ENCODE assay signal across 8 mouse cellular contexts in the genomic region with DNA sequence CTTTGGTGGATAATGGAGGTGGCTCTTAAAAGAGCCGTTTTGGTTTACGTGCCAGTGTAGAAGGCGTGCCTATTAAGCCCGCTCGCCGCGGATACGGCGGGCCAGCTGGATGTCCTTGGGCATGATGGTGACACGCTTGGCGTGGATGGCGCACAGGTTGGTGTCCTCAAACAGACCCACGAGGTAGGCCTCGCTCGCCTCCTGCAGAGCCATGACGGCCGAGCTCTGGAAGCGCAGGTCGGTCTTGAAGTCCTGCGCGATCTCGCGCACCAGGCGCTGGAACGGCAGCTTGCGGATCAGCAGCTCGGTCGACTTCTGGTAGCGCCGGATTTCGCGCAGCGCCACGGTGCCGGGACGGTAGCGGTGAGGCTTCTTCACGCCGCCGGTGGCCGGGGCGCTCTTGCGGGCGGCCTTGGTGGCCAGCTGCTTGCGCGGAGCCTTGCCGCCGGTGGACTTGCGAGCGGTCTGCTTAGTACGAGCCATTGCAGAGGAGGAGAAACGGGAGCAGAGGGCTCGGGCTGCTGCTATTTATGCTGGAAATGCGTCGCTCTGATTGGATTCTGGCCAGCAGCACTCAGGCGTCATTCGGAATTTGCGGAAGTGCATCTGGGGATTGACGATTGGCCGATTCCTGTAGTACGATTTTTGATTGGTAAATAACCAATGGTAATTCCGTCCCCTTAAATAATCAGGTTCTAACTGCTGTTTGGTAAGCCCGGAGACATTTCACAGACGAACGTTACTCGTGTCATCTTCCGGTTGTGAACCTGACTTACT. TPM values are rescaled to one million over a fixed set of nuclear protein-coding genes. Genes with fewer than 3 reads are reported as not detected.
DNase-seq lines count a peak whose midpoint lies in the region; ATAC-seq lines count a peak whose summit lies in the region.
"Not testable (repeated sequence)": the region's sequence is repeated elsewhere in the genome, so short reads cannot be mapped to it uniquely, and the experiment has no call there.

A gene (minus strand): TSS at position 487 of the 777 bp plus-strand sequence.

- under 1% methylated on average over 39 of the region's 67 CpGs for WGBS in hindbrain, embryonic 16.5 days
- WGBS in macrophage (ENCODE audit: missing documents) = 0% methylated on average over 23 of the region's 67 CpGs

- H3K27me3 ChIP-seq in hindbrain, embryonic 16.5 days (replicated peaks; ENCODE audit: control insufficient read depth, insufficient read depth, low read length) = not testable (repeated sequence)

- peak within 1 kb of the TSS; percentile 94 for H3K27ac ChIP-seq in hindbrain, embryonic 16.5 days (ENCODE audit: low read depth, low read length)
- peak within 1 kb of the TSS; percentile 91 for H3K27ac ChIP-seq in macrophage

- peak; percentile 95 for DNase-seq in T-cell, adult 2 months (ENCODE audit: low spot score)
- peak; percentile 83 to 94 for DNase-seq in cerebellum, postnatal 4 days (ENCODE audit: low spot score in 2 of 2)
- DNase-seq in gastrocnemius, adult 18-20 months (ENCODE audit: low spot score) = peak; percentile 91
- peak; percentile 85 to 92 for DNase-seq in left cerebral cortex, adult 18-20 months (ENCODE audit: low spot score in 2 of 2)
- DNase-seq in right cerebral cortex, adult 18-20 months = peak; percentile 93
- peak; percentile 64 for DNase-seq in urinary bladder, postnatal 10 days (ENCODE audit: low spot score)

- peak within 1 kb of the TSS; percentile 87 for H3K4me2 ChIP-seq in hindbrain, embryonic 16.5 days (ENCODE audit: low read length)

- H3K4me1 ChIP-seq in hindbrain, embryonic 16.5 days (ENCODE audit: control insufficient read depth, insufficient read depth, low read depth, low read length) = not testable (repeated sequence)

- H3K36me3 ChIP-seq in hindbrain, embryonic 16.5 days (ENCODE audit: control insufficient read depth, insufficient read depth, low read length); macrophage (ENCODE audit: inconsistent target): not testable (repeated sequence)

- H3K4me3 ChIP-seq in hindbrain, embryonic 16.5 days (ENCODE audit: low read length) = peak within 1 kb of the TSS; percentile 46
- peak within 1 kb of the TSS; percentile 15; the same call in 1 of the 2 replicates for H3K4me3 ChIP-seq in macrophage (ENCODE audit: inconsistent target)

- not testable (repeated sequence) for H3K79me2 ChIP-seq in macrophage (ENCODE audit: inconsistent target)

- H3K9ac ChIP-seq in hindbrain, embryonic 16.5 days (ENCODE audit: low read depth, low read length) = peak within 1 kb of the TSS; percentile 60

- H3K9me3 ChIP-seq in hindbrain, embryonic 16.5 days (ENCODE audit: control insufficient read depth, low read length) = not testable (repeated sequence)

- peak; percentile 97 for ATAC-seq in hindbrain, embryonic 16.5 days

RNA-seq across cellular contexts. Expression of the gene that starts here (rescaled TPM):
- 10 to 100 TPM; 11.6 to 12.3 TPM for total RNA-seq in gastrocnemius, adult 18-20 months (2021)
- polyA plus RNA-seq in hindbrain, embryonic 16.5 days (2015; fragmentation: Nextera tagmentation; extraction: Ambion mirVana) = 0.85 and 0.97 TPM in 2 replicates
- total RNA-seq in left cerebral cortex, adult 18-20 months (2021) = 10 to 100 TPM; 47.4 to 48.5 TPM
- total RNA-seq in macrophage (2018; cell fraction: chromatin; rRNA removed) = 10 to 100 TPM in 3 of 26 experiments, 1 to 10 TPM in 18, not detected in 5; 1.2 to 43.9 (median 5.4) TPM
- total RNA-seq in macrophage (2018; cell fraction: cytosol; rRNA removed) = 10 to 100 TPM in 18 of 26 experiments, 1 to 10 TPM in 8; 1.9 to 45.8 (median 15.7) TPM
- 10 to 100 TPM in 6 of 26 experiments, 1 to 10 TPM in 19, not detected in 1; 1.2 to 29.8 (median 4.3) TPM for total RNA-seq in macrophage (2018; cell fraction: nucleus; rRNA removed)
- 0.26 TPM in 1 of 3 replicates, not detected in the others for polyA plus RNA-seq in macrophage (2018)

Comparison
In these comparisons a context has a peak if more than half of its experiments do, and no peak if none do; other contexts are left out.
1. Peak in every context shown above with its lines: DNase-seq, ATAC-seq, H3K4me3 ChIP-seq and H3K27ac ChIP-seq.
2. Peak in ATAC-seq, H3K4me3 ChIP-seq, H3K27ac ChIP-seq, H3K9ac ChIP-seq and H3K4me2 ChIP-seq in hindbrain, embryonic 16.5 days; RNA of the gene not detected or under 1 TPM.